Mouse (Mus musculus) brown adipose tissue, adult 24 weeks (tissue): ENCODE data around the gene Med16. TPM values are rescaled to one million over a fixed set of nuclear protein-coding genes. Genes with fewer than 3 reads are reported as not detected.

Source experiments
- H3K27ac ChIP-seq: fragments of 200-500 bp; replicated peaks from 2 replicates; pipeline ENCODE4 v1.5.1; 2012; ENCODE audit warnings: low read depth, mild to moderate bottlenecking, low read length
- H3K4me1 ChIP-seq: fragments of 200-500 bp; 2 replicates; pipeline ENCODE4 v1.6.1; 2012; ENCODE audit warnings: low read length, mixed read lengths; ENCODE audit not compliant: control insufficient read depth, insufficient read depth, insufficient read length
- H3K4me3 ChIP-seq: fragments of 200-500 bp; 2 replicates; pipeline ENCODE4 v1.5.1; 2012; ENCODE audit warnings: low read depth, mild to moderate bottlenecking, low read length, moderate library complexity; ENCODE audit not compliant: insufficient read depth
- polyA plus RNA-seq: library from polyadenylated mRNA; stranded (reverse); fragments of >200 nt; gene quantifications from 2 replicates; pipeline ENCODE4 v1.2.4, GENCODE M21; 2012; ENCODE audit not compliant: missing spikeins, insufficient read depth, insufficient read length

Gene Med16
- polyA plus RNA-seq, 1 experiment: 11.2 TPM

GRCm38 (mm10) chr10:79936911-79937441 is 28.3 kb upstream of the Med16 start:
- Histone ChIP-seq H3K4me1 (peaks cover 38% of the 10 kb centered on the region), H3K27ac (no peak overlapping the region), H3K4me3 (peak overlapping the region; percentile 19; the same call in 1 of the 2 replicates)

- 0 out of 2 replicates have a peak overlapping the region, but pooled peaks have one; percentile 13 for H3K27ac ChIP-seq
- H3K4me1 ChIP-seq: peaks cover 40% of the 10 kb centered on the region
- peak overlapping the region; percentile 19; the same call in 1 of the 2 replicates for H3K4me3 ChIP-seq
These were observed 27.7 kb upstream of the Med16 start for GRCm38 (mm10) chr10:79936284-79936910.

GRCm38 (mm10) chr10:79934794-79935569 is 26.3 kb upstream of the Med16 start:
- H3K4me1 ChIP-seq: peaks cover 40% of the 10 kb centered on the region
- H3K4me3 ChIP-seq: no peak overlapping the region

DNA sequence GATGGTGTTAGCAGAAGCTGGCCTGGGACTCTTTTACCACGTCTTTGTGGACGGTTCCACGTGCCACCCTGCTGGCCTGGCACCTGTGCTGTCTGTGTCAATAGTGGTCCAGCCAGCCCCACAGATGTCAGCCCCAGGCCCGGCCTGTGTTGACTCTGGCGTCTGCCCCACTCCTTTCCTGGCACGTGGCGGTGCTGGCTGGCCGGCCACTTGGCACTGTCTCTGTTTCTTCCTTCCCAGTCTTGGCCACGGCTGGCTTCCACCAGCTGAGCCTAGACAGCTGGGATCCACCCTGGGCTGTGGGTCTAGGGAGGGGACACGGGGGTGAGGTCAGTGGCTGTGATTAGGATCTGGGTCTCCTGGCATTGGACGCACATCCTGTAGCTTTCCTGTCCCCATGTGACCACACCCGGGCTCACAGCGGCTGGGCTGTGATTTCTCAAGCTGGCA is 25.6 kb upstream of the Med16 start:
- H3K4me3 ChIP-seq: no peak overlapping the region
- H3K4me1 ChIP-seq: peaks cover 42% of the 10 kb centered on the region
- peak overlapping the region; percentile 9; the same call in 1 of the 2 replicates for H3K27ac ChIP-seq

More at GRCm38 (mm10) chr10:79934794-79935569, 26.3 kb upstream of the Med16 start:
- no peak overlapping the region for H3K27ac ChIP-seq

DNA sequence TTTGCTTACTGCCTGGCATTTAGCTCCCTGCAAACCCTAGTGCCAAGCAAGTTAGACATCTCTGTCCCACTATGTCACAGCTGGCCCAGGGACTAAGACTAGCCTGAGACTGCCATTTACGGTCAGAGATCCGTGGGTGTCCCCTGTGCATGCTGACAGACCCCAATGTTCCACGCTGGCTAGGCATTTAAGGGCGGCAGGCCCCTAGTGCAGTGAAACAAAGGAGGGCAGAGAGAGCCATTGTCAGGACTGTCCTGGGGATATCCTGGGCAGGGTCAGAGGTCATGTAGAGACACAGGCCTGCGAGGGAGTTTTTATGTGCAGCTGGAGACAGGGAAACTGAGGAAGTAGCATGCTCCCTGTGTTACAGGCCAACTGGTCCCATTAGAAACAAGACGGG is 25.1 kb upstream of the Med16 start:
- Histone ChIP-seq H3K27ac (peak overlapping the region; percentile 9; the same call in 1 of the 2 replicates), H3K4me3 (no peak overlapping the region), H3K4me1 (peaks cover 42% of the 10 kb centered on the region)

GRCm38 (mm10) chr10:79933145-79933679 is 24.5 kb upstream of the Med16 start:
- Histone ChIP-seq H3K4me3 (no peak overlapping the region), H3K4me1 (peaks cover 42% of the 10 kb centered on the region), H3K27ac (no peak overlapping the region)

DNA sequence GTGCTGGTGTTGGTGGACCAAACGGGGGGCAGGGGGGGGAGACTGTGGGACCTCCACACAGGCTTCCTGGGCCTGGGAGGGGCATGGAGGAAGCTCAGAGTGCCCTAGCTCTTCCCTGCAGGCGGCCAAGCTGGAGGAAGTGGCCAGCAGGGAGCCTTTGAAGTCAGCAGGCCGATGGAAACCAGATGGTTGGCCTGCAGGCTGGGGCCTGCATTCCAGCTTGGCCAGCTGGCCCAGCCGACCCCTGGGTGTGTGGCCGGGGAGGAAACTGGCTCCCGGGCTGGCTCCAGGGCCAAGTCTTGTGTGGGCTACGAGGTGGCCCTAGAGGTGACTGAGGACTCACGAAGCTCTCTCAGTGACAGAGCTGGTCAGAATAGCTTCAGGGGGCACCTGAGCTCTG is 24.0 kb upstream of the Med16 start:
- Histone ChIP-seq H3K27ac (no peak overlapping the region), H3K4me1 (peaks cover 42% of the 10 kb centered on the region), H3K4me3 (no peak overlapping the region)

DNA sequence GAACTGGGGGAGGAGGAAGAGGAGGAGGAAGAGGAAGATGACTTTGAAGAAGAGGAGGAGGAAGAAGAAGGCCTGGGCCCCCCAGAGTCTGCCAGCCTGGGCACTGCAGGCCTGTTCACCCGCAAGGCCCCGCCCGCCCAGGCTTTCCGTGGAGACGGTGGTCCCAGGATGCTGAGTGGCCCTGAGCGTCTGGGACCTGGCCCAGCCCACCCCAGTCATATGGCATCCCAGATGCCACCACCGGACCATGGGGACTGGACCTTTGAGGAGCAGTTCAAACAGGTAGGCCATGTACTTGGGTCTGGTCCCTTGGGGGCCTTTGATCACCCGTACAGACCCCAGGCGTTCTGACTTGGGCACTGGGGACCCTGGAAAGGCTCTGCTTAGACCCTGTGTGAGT is 23.1 kb upstream of the Med16 start:
- H3K4me1 ChIP-seq: peaks cover 37% of the 10 kb centered on the region
- no peak overlapping the region for H3K27ac ChIP-seq
- H3K4me3 ChIP-seq: no peak overlapping the region

- Histone ChIP-seq H3K27ac (no peak overlapping the region), H3K4me1 (peaks cover 31% of the 10 kb centered on the region)
These were observed 22.1 kb upstream of the Med16 start for GRCm38 (mm10) chr10:79930826-79931186.

GRCm38 (mm10) chr10:79929967-79930825 is 21.5 kb upstream of the Med16 start:
- Histone ChIP-seq H3K4me3 (no peak overlapping the region), H3K27ac (no peak overlapping the region), H3K4me1 (peaks cover 28% of the 10 kb centered on the region)

More at GRCm38 (mm10) chr10:79930826-79931186, 22.1 kb upstream of the Med16 start:
- no peak overlapping the region for H3K4me3 ChIP-seq

GRCm38 (mm10) chr10:79928907-79929701 is 20.4 kb upstream of the Med16 start:
- Histone ChIP-seq H3K4me1 (peaks cover 23% of the 10 kb centered on the region), H3K27ac (no peak overlapping the region), H3K4me3 (no peak overlapping the region)

DNA sequence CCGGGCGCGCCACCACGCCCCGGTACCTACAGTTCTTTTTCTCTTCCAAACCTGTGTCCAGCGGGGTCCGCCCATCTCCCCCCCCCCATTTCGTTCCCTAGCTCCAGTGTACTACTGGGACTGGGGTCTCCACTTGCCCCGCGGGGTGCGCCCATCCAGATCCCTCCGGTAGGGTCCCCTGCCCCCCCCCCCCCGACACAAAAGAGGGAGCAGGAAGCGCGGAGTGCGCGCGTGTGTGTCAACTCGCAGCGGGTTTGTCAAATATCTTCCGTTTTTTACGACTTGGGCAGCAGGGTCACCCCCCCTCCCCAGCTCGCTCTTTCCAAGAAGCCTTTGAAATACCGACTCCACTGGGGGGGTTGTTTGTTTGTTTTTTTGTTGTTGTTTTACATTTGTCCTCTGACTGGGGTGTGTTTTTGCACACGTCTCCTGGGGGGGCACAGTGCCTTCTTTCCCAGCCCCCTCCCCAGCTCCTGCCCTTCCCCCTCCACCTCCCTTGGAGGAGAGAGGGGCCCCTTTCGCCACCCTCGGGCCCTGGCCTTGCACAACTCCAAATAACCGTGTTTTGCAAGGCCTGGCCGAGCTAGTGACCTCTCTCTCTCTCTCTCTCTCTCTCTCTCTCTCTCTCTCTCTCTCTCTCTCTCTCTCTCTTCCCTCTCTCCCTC is 19.4 kb upstream of the Med16 start:
- Histone ChIP-seq H3K27ac (0 out of 2 replicates have a peak overlapping the region, but pooled peaks have one; percentile 2), H3K4me1 (peaks cover 14% of the 10 kb centered on the region), H3K4me3 (peak overlapping the region; percentile 98)

GRCm38 (mm10) chr10:79927324-79928029 is 18.8 kb upstream of the Med16 start:
- Histone ChIP-seq H3K4me3 (peak overlapping the region; percentile 98), H3K4me1 (peaks cover 8% of the 10 kb centered on the region; the same call in 1 of the 2 replicates), H3K27ac (peak overlapping the region; percentile 2)
